Mouse (Mus musculus) embryonic facial prominence, embryonic 12.5 days (tissue): ENCODE results near the gene Ccl22. TPM values are rescaled to one million over a fixed set of nuclear protein-coding genes. Genes with fewer than 3 reads are reported as not detected.

Experiments used
- ATAC-seq: fragments of 200-750 bp; cut with Nextera tagmentation; 2 replicates; pipeline ENCODE4 v1.8.0; 2017; ENCODE audit not compliant: insufficient number of reproducible peaks, insufficient read depth, low FRiP score, low TSS enrichment
- H3K27ac ChIP-seq: fragments of 300-500 bp; sonication (generic); 2 replicates; pipeline ENCODE4 v1.5.1; 2016; ENCODE audit warnings: mild to moderate bottlenecking
- H3K27me3 ChIP-seq: fragments of 300-500 bp; sonication (generic); 2 replicates; pipeline ENCODE4 v1.6.1; 2016; ENCODE audit warnings: mild to moderate bottlenecking, moderate library complexity
- H3K36me3 ChIP-seq: fragments of 300-500 bp; sonication (generic); 2 replicates; pipeline ENCODE4 v1.6.1; 2016; ENCODE audit warnings: mild to moderate bottlenecking
- H3K4me1 ChIP-seq: fragments of 300-500 bp; sonication (generic); 2 replicates; pipeline ENCODE4 v1.6.1; 2016
- H3K4me2 ChIP-seq: fragments of 300-500 bp; sonication (generic); replicated peaks from 2 replicates; pipeline ENCODE4 v1.6.1; 2016; ENCODE audit warnings: mild to moderate bottlenecking, moderate library complexity
- H3K4me3 ChIP-seq: fragments of 300-500 bp; sonication (generic); 2 replicates; pipeline ENCODE4 v1.5.1; 2016; ENCODE audit warnings: mild to moderate bottlenecking
- H3K9ac ChIP-seq: fragments of 300-500 bp; sonication (generic); 2 replicates; pipeline ENCODE4 v1.6.1; 2016; ENCODE audit warnings: mild to moderate bottlenecking, moderate library complexity
- H3K9me3 ChIP-seq: fragments of 300-500 bp; sonication (generic); 2 replicates; pipeline ENCODE4 v1.6.1; 2016; ENCODE audit warnings: mild to moderate bottlenecking, moderate library complexity
- WGBS: fragments of 180-500 bp; shearing (Covaris S2); methylation state at CpG from one replicate; pipeline ENCODE4 v1.1.7; 2016; 5-methylcytosine and 5-hydroxymethylcytosine counted together
- polyA plus RNA-seq: library from polyadenylated mRNA; unstranded; fragments of >200 nt; fragmentation: Nextera tagmentation; extraction: Ambion mirVana; gene quantifications from 2 replicates; pipeline ENCODE4 v1.2.1, GENCODE M21; 2016

Ccl22 gene
- polyA plus RNA-seq, 1 experiment from 2014 or later: not detected

DNA sequence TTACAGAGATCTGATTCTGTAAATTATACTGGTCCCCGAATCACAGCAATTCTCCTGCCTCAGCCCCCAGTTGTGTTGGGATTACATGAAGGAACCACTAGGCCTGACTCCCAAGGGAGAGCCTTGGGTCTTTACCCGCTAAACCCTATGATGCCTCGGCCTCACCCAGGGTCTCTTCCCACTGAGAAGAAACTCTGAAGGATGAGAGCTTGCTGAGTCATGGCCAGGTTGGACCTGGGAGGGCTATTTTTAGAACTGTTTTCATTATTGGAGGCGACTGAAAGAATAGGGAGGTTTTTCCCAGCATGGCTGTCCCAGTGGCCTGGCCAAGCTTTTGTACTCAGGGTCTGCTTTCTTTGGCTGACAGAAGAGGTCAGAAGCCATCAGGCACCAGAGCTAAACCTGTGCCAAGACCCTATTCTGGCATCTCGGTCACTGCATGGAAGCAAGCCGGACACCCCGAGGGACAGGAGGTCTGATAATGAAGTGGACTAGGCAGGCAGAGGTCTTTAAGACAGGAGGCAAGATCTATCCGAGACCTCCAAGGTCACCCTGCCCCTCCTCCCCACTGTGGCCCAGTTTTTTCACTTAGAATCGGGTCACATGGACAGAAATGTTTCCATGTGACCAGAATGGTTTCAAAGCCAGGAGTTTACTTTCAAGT is 38.5 kb upstream of the Ccl22 start:
- Histone ChIP-seq H3K4me2 (no peak overlapping the region), H3K36me3 (no peaks in the 10 kb centered on the region), H3K9me3 (no peaks in the 10 kb centered on the region), H3K27ac (no peak overlapping the region), H3K4me3 (no peak overlapping the region), H3K27me3 (no peaks in the 10 kb centered on the region), H3K9ac (no peak overlapping the region), H3K4me1 (peaks cover 5% of the 10 kb centered on the region; the same call in 1 of the 2 replicates)
- WGBS: 75% methylated on average over 9 of the region's 9 CpGs
- no peak for ATAC-seq

- Histone ChIP-seq H3K36me3 (no peaks in the 10 kb centered on the region), H3K27me3 (no peaks in the 10 kb centered on the region), H3K4me1 (peaks cover 5% of the 10 kb centered on the region; the same call in 1 of the 2 replicates), H3K4me3 (no peak overlapping the region), H3K27ac (no peak overlapping the region), H3K4me2 (no peak overlapping the region), H3K9ac (no peak overlapping the region), H3K9me3 (no peaks in the 10 kb centered on the region)
- no peak for ATAC-seq
- WGBS: 60% methylated on average over 8 of the region's 8 CpGs
Measured at GRCm38 (mm10) chr8:94710336-94710735, 35.1 kb upstream of the Ccl22 start.

DNA sequence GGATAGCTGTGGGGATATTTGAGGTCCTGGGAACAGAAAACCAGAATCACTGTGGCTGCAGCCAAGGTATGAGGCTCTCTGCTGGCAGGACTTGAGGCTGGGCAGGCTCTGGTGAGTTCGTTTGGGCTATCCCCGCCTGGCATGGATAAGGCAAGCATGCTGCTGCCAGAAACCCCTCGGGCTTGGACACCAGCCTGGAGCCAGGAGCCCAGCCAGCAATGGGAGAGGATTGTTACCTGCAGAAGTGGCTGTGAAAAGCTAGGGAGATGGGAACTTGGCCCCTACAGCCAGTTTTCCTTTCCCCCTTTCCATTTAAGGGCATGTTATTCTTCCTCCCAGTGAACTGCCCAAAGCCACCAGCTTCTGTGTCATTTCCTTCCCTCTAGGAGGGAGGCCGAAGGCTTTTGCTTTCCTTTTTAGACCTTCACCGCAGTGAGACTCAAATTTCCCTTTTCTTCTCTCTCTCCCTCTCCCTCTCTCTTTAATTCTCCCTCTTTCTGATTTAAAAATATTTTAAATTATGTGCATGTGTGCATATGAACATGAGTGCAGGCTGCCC is 34.2 kb upstream of the Ccl22 start:
- H3K27me3 ChIP-seq: no peaks in the 10 kb centered on the region
- 52% methylated on average over 5 of the region's 5 CpGs for WGBS

DNA sequence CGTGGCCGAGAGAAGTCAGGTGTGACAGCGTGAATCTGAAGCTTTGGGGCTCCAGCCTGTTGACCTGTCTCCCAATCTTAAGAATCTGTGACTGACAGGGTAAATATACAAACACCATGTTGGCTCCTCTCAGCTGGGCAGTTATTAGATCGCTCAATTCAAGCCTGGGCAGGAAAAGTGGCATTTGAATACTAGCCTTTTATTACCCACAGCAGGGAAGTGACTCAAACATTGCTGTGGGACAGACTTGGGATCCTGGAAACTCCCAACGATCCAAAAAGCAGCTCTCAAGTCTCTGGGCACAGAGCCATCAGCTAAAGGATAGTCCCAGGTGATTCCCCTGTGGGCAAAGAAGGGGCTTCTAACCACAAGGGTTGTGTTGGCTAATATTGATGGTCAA is 30.8 kb upstream of the Ccl22 start:
- 66% methylated on average over 5 of the region's 5 CpGs for WGBS
- ATAC-seq: no peak

More for the DNA sequence above, 34.2 kb upstream of the Ccl22 start:
- Histone ChIP-seq H3K27ac (0 out of 2 replicates have a peak overlapping the region, but pooled peaks have one; percentile 17), H3K36me3 (no peaks in the 10 kb centered on the region), H3K4me2 (no peak overlapping the region), H3K4me3 (no peak overlapping the region), H3K4me1 (peaks cover 5% of the 10 kb centered on the region; the same call in 1 of the 2 replicates), H3K9ac (no peak overlapping the region), H3K9me3 (no peaks in the 10 kb centered on the region)
- ATAC-seq: no peak

GRCm38 (mm10) chr8:94715871-94716270 is 29.5 kb upstream of the Ccl22 start:
- H3K4me1 ChIP-seq: no peaks in the 10 kb centered on the region; the same call in 1 of the 2 replicates
- no peaks in the 10 kb centered on the region for H3K27me3 ChIP-seq
- H3K36me3 ChIP-seq: no peaks in the 10 kb centered on the region
- no peak overlapping the region for H3K27ac ChIP-seq
- H3K9me3 ChIP-seq: no peaks in the 10 kb centered on the region
- 82% methylated on average over 3 of the region's 3 CpGs for WGBS
- no peak overlapping the region for H3K4me2 ChIP-seq
- ATAC-seq: no peak
- H3K4me3 ChIP-seq: no peak overlapping the region
- H3K9ac ChIP-seq: no peak overlapping the region

More for the DNA sequence above, 30.8 kb upstream of the Ccl22 start:
- Histone ChIP-seq H3K9ac (no peak overlapping the region), H3K4me1 (peaks cover 3% of the 10 kb centered on the region; the same call in 1 of the 2 replicates), H3K4me2 (no peak overlapping the region), H3K36me3 (no peaks in the 10 kb centered on the region), H3K9me3 (no peaks in the 10 kb centered on the region), H3K4me3 (no peak overlapping the region), H3K27ac (no peak overlapping the region), H3K27me3 (no peaks in the 10 kb centered on the region)

DNA sequence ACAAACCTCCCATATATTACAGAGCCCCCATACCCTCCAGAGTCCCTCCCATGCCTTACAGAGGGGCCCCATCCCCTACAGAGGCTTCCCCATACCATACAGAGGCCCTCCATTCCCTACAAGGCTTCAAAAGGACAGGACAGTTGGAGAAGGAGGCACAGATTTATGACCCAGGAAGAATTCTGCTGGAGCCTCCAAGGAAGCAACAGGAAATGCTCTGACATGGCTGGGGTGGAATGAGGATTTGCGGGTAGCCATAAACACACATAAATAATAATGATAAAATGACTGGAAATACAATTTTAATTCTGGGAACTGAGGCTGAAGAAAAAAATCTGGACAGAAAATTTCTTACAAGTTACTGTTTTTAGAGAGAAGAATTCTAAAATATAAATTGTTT is 28.5 kb upstream of the Ccl22 start:
- H3K27ac ChIP-seq: no peak overlapping the region
- no peak overlapping the region for H3K9ac ChIP-seq
- no peaks in the 10 kb centered on the region for H3K36me3 ChIP-seq
- H3K9me3 ChIP-seq: no peaks in the 10 kb centered on the region
- no peak overlapping the region for H3K4me3 ChIP-seq
- 86% methylated on average over 1 of the region's 1 CpGs for WGBS
- ATAC-seq: no peak
- H3K4me2 ChIP-seq: no peak overlapping the region
- no peaks in the 10 kb centered on the region for H3K4me1 ChIP-seq
- H3K27me3 ChIP-seq: no peaks in the 10 kb centered on the region

GRCm38 (mm10) chr8:94725998-94726397 is 19.4 kb upstream of the Ccl22 start:
- no peak overlapping the region for H3K4me3 ChIP-seq
- H3K9me3 ChIP-seq: no peaks in the 10 kb centered on the region
- no peak overlapping the region for H3K27ac ChIP-seq
- H3K27me3 ChIP-seq: no peaks in the 10 kb centered on the region
- H3K36me3 ChIP-seq: no peaks in the 10 kb centered on the region
- no peak for ATAC-seq
- no peak overlapping the region for H3K4me2 ChIP-seq
- H3K9ac ChIP-seq: no peak overlapping the region
- H3K4me1 ChIP-seq: no peaks in the 10 kb centered on the region
- WGBS: 88% methylated on average over 5 of the region's 5 CpGs

- WGBS: 70% methylated on average over 4 of the region's 4 CpGs
- ATAC-seq: no peak
- no peaks in the 10 kb centered on the region for H3K36me3 ChIP-seq
Measured at GRCm38 (mm10) chr8:94729301-94729700, 16.1 kb upstream of the Ccl22 start.

DNA sequence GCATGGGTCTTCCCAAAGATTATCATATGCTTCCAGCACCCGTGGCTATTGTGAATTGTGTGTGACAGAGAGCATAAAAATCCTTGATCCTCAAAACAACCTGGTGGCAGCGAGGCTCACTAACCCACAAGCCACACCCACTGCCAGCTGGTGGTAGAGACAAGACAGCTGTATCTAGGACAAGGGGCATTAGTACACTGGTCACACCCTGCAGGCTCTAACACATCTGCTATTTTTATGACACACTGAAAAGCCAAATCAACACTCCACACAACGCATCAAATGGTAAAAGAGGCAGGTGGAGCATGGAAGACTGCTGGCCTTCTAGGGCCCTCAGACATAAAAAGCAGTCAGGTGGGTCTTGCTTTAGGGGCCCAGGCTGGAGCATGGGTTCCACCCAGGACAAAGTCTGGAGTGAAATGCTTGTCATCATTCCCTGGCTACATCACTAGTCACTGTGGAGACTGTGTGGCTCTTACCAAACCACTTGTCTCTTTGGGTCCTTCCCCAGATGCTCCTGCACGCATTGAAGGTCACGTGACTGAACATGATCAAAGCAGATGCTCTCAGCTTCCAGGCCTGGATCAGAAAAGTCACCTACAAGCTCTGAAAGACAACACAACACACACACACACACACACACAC is 11.4 kb upstream of the Ccl22 start:
- no peak for ATAC-seq
- Histone ChIP-seq H3K4me1 (no peaks in the 10 kb centered on the region), H3K36me3 (no peaks in the 10 kb centered on the region), H3K9me3 (no peaks in the 10 kb centered on the region), H3K27me3 (no peaks in the 10 kb centered on the region), H3K9ac (no peak overlapping the region), H3K27ac (no peak overlapping the region), H3K4me2 (no peak overlapping the region), H3K4me3 (no peak overlapping the region)
- WGBS: 75% methylated on average over 5 of the region's 5 CpGs

More at GRCm38 (mm10) chr8:94729301-94729700, 16.1 kb upstream of the Ccl22 start:
- Histone ChIP-seq H3K27me3 (no peaks in the 10 kb centered on the region), H3K9ac (no peak overlapping the region), H3K27ac (no peak overlapping the region), H3K4me3 (no peak overlapping the region), H3K4me1 (no peaks in the 10 kb centered on the region), H3K4me2 (no peak overlapping the region), H3K9me3 (no peaks in the 10 kb centered on the region)

GRCm38 (mm10) chr8:94734735-94735350 is 10.5 kb upstream of the Ccl22 start:
- no peaks in the 10 kb centered on the region for H3K27me3 ChIP-seq
- ATAC-seq: no peak
- H3K27ac ChIP-seq: no peak overlapping the region
- H3K4me2 ChIP-seq: no peak overlapping the region
- H3K36me3 ChIP-seq: no peaks in the 10 kb centered on the region
- no peak overlapping the region for H3K4me3 ChIP-seq
- no peaks in the 10 kb centered on the region for H3K9me3 ChIP-seq
- H3K9ac ChIP-seq: no peak overlapping the region
- WGBS: 80% methylated on average over 7 of the region's 7 CpGs
- no peaks in the 10 kb centered on the region for H3K4me1 ChIP-seq

GRCm38 (mm10) chr8:94735426-94736094 is 9.8 kb upstream of the Ccl22 start:
- no peak for ATAC-seq
- Histone ChIP-seq H3K27ac (no peak overlapping the region), H3K4me1 (no peaks in the 10 kb centered on the region), H3K4me3 (no peak overlapping the region), H3K27me3 (no peaks in the 10 kb centered on the region), H3K9me3 (no peaks in the 10 kb centered on the region), H3K9ac (no peak overlapping the region), H3K4me2 (no peak overlapping the region), H3K36me3 (no peaks in the 10 kb centered on the region)
- 64% methylated on average over 5 of the region's 5 CpGs for WGBS
